Mouse (Mus musculus) telencephalon, adult 2 months (tissue): ENCODE results near the gene Metrn.

Experiments
- DNase-seq: peaks from one replicate; pipeline ENCODE4 v3.0.0-alpha.2; 2011; ENCODE audit warnings: low read depth, low spot score

The Metrn gene

DNA sequence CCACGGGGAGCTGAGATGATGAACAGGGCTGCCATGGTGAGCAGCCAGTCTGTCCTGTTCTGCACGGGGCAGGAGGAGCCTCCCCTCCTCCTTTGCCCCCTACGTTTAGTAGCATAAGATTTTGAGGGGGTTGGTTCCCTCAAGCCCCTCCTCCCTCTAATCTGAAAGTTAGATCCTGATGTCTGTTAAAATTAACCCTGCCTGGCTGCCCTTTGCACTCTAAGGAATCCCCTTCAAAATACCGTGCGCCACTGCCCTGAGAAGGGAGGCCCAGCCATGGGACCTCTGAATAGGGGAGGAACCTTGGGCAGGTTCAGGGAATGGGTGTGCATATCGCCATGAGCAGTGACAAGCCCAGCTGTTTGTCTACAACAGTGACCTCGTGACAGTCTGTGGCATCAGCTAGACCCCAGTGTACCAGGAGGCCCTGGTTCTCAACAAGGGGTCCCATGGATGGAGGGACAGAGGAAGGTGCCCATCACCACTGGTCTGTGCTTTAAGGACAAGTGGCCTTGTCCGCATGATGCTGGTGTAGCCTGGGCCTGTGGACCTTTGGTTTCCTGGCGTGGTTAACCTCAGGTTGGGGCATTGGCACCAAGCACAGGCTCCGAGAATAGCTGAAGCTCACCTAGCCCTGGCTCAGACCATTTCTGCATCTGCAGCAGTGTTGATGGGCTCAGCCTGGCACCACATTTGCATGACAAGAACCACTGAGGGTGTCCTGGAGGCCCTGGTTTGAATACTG, 21.4 kb downstream of the Metrn start:
- no peak for DNase-seq

DNA sequence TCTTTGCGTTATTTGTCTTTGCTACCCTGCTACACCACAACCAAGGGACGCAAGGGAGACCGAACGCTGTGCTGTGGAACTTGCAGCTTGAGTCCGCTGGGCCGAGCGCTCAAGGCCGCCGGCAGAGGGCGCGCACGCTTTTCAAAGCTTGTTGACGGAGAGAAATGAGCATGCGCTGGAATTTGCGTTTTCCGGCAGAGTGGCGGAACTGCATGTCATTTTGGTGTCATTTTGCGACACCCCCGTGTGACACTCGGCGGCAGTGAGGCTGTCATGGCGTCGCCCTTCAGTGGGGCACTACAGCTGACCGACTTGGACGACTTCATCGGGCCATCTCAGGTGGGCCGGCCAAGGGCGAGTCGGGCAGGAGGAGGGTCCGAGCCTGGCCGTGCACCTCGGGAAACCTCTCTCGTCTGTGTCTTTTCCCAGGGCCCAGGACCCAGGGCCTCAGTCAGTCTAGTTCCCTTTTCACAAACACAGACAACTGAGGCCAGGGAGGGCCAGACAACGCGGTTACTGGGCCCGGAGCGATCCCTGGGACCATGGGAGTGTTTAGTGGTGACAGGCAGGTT, 23.3 kb downstream of the Metrn start, which contains the start of gene Narfl:
TSS of gene Narfl (plus strand) at position 228 of the 572 bp plus-strand sequence.
- peak; percentile 97 for DNase-seq

DNA sequence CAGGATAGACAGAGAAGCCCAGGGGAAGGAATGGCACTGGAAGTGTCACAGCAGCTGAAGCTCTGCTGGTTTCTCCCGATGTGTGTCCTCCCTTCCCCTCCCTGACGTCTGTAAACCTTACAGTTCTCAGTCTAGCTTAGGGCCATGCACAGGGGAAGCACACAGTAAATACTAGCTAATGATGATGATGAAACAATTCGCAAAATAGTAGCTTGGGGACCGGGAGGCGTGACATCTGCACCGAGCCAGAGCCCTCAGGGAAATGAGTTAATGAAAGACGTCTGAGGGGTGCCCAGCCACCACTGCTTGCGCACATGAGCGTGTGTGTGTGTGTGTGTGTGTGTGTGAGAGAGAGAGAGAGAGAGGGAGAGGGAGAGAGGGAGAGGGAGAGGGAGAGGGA, 27.6 kb downstream of the Metrn start:
- no peak for DNase-seq

DNA sequence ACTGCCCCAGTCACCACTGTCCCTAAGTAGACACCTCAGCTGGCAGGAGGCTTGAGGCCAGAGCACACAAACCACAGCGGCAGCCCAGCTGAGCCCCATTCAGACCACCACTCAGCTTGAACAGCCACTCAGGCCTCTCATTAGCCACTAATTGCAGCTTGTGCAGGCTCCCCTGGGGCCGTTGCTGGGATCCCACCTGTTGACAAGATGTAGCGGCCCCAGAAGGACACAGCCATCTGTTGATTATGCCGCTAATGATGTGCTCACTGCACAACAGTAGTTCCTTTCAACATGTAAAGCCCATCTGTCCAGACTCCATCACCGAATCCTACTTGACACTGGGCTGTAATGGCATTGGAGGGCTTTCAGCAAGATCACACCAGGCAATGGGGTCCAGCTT, 31.1 kb downstream of the Metrn start:
- DNase-seq = no peak

DNA sequence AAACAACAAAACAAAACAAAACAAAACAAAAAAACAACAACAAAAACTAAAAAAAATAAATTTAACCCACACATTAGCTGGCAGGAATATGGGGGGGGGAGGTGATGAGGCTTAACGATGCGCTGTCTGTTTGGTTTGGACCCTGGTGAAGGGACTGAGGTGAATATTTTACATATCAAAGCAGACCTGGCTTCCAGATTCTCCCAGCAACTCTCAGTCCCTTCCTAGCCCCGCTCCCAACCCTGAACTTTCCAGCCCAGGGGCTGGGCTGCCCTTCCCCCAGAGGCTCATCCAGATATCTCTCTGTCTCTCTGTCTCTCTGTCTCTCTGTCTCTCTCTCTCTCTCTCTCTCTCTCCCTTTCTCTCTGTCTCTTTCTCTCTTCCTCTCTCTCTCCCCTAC, 34.3 kb downstream of the Metrn start:
- no peak for DNase-seq

DNA sequence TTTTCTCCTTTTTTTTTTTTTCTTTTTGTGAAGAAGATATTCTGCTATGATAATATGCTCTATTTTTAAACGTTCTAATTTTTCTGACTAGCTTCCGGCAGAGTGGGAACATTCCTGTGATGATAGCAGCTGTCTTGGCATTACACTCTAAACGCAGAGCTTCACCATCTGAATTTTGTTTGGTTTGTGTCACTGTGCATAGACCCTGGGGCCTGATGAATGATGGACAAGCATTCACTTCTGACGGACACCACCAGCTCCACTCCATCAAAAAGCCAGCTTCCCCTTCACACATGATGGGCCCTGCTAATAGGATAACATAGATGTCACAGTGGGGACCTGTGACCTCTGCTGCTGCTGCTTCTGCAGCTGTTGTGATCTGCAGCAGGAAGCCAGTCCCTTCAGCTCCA, 35.4 kb downstream of the Metrn start:
- peak; percentile 84 for DNase-seq

DNA sequence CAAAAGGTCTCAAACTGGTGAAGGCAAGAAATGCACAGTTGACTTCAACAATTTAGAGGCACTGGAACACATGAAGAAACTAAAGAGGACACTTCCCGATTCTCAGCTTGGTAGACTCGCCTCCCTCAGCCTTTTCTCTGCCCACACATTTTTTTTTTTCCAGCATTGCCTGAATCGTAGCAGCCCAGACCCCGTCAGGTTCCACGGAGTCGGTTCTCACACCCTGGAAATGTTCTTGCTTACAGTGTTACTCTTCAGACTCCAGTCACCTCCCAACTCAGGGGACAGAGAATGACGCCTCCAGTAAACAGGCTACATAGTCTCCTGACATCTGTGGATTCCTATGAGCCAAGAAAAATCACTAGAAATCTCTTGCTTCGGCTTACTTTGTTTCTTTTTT, 36.8 kb downstream of the Metrn start:
- peak; percentile 57 for DNase-seq

DNA sequence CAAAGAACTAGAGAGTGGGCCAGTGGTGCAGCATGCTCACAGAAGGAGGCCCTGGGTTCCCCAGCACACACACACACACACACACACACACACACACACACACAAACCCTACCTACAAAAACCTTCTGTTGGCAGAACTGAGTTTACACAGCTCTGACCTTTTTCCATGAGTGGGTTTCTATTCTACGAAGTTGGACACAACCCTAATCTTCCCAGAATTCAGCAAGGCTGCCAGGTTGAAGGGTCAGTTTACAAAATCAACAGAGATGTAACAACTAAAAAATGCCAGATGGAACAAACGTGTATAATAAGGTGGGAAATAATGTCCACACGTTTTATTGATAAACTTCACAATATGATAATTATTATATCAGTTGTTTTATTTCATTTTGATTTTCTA, 39.2 kb downstream of the Metrn start:
- no peak for DNase-seq

DNA sequence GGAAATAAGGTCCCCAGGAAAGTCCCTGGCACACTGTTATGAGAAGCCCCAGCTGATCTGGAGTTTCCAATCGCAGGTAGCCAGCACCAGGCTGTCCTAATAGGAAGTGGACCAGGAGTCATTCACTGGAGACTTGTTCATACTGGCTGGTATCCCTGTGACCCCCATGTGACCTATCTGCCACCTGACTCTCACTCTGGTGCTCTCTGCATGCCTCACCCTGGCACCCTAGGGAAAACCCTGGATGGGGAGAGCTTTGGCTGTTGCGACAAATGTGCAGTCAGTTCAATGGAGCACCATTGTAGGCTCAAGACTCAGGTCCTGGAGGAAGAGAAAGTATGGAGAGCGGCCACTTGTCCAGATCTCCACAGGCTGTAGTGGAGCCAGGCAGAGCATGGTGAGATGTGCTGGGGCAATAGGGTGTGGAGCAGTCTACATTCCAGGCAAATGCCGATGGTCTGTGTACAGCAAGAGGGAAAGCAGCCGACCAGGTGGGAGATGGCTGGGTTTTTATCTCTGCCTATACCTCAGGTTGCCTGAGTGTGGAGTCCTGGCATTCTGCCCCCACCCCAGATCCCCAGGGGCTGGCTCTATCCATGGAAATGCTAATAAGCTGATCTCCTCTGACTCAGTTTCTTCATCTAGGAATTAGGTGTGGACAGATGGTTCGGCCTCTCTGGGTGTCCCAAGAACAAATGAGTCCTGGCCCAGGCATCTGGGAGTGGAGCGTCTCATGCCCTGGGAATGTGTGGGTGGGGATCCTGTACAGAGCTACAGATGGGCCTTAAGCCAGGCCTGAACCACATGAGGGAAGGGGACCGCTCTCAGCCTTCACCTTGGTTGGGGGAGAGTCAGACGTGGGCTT, 40.3 kb downstream of the Metrn start:
- no peak for DNase-seq

DNA sequence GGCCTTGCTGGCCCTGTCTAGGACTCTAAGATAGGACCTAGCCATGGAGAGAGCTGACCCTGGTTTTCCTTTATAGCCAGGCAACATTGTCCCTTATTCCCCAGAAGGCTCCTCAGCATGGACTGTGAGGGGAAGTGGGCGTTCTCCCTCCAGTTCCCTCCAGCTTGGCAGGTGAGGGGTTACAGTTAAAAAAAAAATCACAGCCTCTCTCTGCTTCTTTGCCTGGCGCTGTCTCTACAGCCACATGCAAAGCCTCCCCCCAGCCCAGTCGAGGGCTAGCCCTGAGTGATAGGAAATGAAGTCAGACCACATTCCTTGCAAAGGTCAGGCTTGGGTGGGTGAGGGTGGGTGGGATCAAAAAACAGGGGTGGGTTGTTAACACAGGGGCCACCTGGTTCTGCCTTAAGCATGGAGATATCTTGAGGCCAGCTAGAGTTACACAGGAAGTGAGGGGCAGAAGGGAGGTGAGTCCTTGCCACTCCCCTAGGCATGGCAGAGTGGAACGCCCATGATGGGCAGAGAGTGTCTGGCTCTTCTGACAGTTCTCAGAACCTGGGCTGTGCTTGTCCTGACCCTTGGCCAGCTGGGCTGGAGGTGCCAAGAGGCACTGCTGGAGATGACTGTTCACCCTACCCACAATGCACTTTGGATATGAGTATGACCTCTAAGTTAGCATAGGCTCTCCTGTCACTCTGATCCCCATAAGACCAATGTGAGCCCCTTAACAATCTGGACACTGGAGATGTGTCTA, 41.1 kb downstream of the Metrn start:
- DNase-seq = no peak

DNA sequence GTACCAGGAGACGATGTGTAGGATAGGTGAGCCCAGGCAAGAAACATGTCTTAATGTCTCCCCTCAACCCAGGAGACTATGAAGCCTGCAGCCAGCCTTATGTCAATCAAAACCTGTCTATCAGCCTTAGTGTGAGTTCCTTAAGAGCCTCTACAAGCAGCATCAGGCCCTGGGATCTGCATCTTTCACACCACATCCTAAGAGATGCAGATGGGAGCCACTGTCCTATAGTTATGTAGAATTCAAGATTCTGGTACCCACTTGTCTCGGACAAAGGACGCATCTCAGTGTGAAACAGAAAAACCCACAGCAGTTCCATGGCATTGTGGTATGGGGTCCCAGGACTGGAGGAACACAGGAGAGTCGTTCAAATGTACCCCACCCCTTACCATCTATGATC, 41.9 kb downstream of the Metrn start:
- no peak for DNase-seq

DNA sequence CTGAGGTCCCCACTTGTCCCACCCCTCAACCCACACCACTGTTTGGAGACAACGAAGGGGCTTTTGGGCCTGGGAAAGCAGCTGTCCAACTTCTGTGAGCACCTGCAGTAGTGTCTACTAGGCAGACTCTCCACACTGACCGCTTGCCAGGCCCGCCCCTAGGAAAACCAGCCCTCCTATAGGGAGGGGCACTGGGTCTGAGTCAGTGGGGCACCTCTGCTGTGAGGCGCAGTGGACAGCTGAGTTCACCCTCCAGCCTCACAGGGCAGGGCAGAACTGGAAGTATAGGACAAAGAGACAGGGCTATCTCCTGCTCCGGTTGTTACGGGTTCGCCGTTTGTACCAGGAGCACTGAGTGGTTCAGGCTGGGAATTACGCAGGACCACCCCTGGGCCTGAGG, 42.7 kb downstream of the Metrn start, which contains the start of gene Msln:
TSS of gene Msln (minus strand) at position 138 of the 400 bp plus-strand sequence.
- DNase-seq = no peak

DNA sequence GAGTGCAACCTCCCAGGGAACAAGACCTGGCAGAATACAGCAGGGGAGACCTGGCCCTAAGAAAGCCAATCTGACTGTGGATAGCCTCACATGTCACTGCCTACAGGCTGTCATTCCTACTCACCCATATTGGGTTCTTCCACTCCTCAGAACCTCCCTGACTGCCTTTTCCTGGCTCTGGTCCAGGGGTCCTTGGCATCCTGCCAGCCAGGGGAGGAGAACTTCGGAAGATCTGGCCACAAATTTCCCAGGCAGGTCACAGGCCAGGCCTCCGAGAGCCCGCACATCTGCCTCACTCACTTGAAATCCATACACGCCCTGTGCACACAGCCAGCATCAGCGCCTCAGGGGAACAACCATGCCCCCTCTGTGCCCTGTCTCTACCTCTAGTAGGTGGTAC, 45.5 kb downstream of the Metrn start:
- no peak for DNase-seq

DNA sequence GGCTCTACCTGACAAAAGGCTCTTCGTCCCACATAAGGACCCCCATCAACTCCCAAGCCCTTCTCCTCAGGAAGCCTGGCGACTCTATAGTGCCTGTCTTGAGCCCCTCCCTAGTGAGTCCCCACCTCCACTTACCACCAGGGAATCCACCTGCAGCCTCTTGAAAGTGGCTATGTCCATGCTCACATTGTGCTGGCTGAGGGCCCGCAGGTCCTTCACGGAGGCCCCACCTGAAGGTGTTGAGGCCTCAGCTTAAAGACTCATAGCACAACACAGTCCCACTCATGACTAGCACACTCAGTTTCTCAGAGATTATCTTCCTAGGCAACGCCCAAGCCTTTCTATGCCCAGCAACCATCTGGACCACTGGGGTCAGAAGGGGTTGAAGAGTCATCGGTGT, 47.6 kb downstream of the Metrn start:
- no peak for DNase-seq

DNA sequence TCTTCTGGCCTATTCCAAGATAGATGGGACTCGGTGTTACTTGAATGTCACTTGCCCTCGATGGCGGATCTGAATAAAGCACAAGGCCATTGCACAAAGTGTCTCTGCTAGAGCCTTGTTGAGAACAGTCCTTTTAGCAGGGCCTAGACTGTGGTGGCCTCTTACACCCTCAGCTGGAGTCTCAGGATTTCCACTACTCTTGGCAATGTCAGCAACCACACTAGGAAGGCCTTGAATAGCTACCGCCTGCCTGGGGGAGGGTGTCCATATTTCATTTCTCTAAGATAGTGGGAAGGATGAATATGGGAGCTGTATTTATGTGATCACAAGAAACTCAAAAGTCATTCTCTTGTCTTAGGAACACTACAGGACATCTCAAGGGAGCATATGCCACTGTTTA, 48.7 kb downstream of the Metrn start:
- no peak for DNase-seq

DNA sequence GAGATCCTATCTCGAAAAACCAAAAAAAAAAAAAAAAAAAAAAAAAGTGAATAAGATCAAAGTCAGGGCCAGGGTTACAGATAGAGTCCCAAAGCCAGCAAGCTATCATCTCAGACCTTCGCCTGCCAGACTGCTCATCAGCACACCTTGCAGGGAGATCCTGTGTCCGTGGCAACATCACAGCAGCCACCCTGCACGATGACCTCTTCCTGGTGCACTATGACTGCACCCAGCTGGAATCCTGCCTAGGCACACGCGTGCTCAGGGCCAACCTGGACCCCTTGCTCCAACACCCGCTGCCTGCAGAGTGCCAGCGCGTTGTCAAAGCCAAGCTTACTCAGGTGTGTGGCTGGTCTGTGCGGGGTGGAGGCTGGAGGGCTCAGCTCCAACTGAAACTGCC, 52.6 kb downstream of the Metrn start:
- no peak for DNase-seq

DNA sequence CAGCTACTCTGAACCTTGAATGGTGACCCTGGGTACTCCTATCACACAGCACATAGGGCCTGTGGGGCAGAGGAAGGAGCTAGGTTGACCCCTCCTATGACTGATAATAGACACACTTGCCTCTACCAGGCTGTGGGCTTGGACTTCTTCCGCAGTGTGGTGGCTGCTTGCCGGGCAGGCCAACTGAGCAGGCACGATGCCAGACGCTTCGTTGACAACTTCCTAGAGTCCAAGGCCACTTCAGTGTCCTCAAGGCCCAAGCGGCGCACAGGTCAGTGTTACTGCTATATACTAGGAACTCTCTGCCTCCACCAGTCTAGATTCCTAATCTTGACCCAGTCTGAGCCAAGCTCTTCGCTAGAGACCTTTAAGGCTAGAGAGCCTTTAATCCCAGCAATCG, 53.1 kb downstream of the Metrn start:
- DNase-seq = no peak
